Mouse (Mus musculus) adrenal gland, postnatal 14 days (tissue): ENCODE measurements at regions not wholly inside any gene's neighbourhood (a gene's known extent, or its start where the extent isn't known, plus 50 kb on each side); places are given as distances from the start of the nearest gene placed in this dataset.

ENCODE experiments used
- DNase-seq: peaks from one replicate; pipeline ENCODE4 v3.0.0; 2021; ENCODE audit warnings: mixed read lengths

GRCm38 (mm10) chr14:76628182-76628892 is 71.6 kb upstream of the Serp2 start:
- DNase-seq = no peak

GRCm38 (mm10) chr14:76625589-76626368 is 69.1 kb upstream of the Serp2 start:
- no peak for DNase-seq

GRCm38 (mm10) chr14:76624626-76625378 is 68.1 kb upstream of the Serp2 start:
- DNase-seq = no peak

- DNase-seq = no peak
Observed at GRCm38 (mm10) chr14:76623371-76623988, 66.8 kb upstream of the Serp2 start.

GRCm38 (mm10) chr14:76622634-76623291 is 66.1 kb upstream of the Serp2 start:
- DNase-seq = peak; percentile 67

GRCm38 (mm10) chr14:76619038-76619409 is 62.3 kb upstream of the Serp2 start:
- no peak for DNase-seq

GRCm38 (mm10) chr14:76618331-76619037 is 61.8 kb upstream of the Serp2 start:
- no peak for DNase-seq

GRCm38 (mm10) chr14:76617889-76618288 is 61.2 kb upstream of the Serp2 start:
- DNase-seq = no peak

GRCm38 (mm10) chr14:76617447-76617846 is 60.8 kb upstream of the Serp2 start:
- no peak for DNase-seq

GRCm38 (mm10) chr14:76616367-76616683 is 59.6 kb upstream of the Serp2 start:
- no peak for DNase-seq

GRCm38 (mm10) chr14:76615603-76616366 is 59.1 kb upstream of the Serp2 start:
- no peak for DNase-seq

GRCm38 (mm10) chr14:76615182-76615581 is 58.5 kb upstream of the Serp2 start:
- DNase-seq = no peak

- DNase-seq = no peak
Observed at GRCm38 (mm10) chr14:76614682-76615081, 58.0 kb upstream of the Serp2 start.

GRCm38 (mm10) chr14:76613604-76614003 is 56.9 kb upstream of the Serp2 start:
- DNase-seq = no peak

- DNase-seq = no peak
Observed at GRCm38 (mm10) chr14:76610429-76611378, 54.0 kb upstream of the Serp2 start.
